Mouse (Mus musculus) ES-CJ7 (cell line): ENCODE results near the gene C3.

Experiments
- DNase-seq: peaks from one replicate; pipeline ENCODE4 v3.0.0; 2011; ENCODE audit warnings: low read depth, low spot score

Gene C3

DNA sequence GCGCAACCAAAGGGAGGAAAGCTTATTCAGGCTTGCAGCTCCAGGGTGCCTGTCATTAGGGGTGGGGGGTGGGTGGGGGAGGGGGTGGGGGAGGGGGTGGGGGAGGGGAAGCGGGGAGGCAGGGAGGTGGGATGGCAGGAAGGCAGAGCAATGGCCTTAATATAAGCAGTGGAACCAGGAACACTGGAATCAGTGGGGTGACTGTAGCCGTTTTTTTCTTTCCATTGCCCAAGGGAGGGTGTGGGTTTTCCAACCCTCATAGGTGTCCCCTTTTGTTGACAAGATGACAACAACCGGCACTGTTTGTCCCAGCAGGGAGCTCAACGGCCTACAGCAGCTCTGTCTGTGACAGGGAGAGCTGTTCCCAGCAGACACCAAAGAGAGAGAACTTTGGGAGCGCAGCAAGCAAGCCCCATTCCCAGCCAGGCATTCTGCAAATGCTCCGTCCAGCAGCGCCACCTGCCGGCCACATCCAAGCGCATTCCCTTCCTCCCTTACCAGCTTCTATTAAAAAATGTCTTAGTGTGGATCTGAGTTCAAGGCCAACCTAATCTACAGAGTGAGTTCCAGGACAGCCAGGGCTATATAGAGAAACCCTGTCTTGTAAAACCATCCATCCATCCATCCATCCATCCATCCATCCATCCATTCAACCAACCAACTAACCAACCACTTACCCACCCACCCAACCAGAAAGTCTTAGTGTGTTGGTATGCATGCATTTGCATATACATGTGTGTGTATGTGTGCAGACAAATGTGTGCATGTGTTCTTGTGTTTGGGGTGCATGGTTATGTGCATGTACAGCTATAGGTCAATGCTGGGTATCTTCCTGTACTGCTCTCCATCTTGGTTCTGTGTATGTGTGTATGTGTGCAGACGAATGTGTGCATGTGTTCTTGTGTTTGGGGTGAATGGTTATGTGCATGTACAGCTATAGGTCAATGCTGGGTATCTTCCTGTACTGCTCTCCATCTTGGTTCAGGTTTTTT, 60.8 kb downstream of the C3 start:
- DNase-seq: peak; percentile 84
